Mouse (Mus musculus) colon, adult 2 months (tissue): Measurements from ENCODE around the gene Frmd7. TPM values are rescaled to one million over a fixed set of nuclear protein-coding genes. Genes with fewer than 3 reads are reported as not detected.

Source experiments
- polyA plus RNA-seq: library from polyadenylated mRNA; depleted of rRNA; stranded (reverse); fragments of >200 nt; gene quantifications from 2 replicates; pipeline ENCODE4 v1.2.3, GENCODE M21; 2012; rRNA removed

Frmd7 gene
- 0.20 TPM in 1 of 2 replicates, not detected in the other for polyA plus RNA-seq

GRCm38 (mm10) chrX:50942610-50943009 lies at the start of gene Frmd7:
TSS of gene Frmd7 (minus strand) at chrX:50942710.

Other genes with a start within 250 kb of the Frmd7 start
- gene Stk26, start 101.7 kb downstream of the Frmd7 start, polyA plus RNA-seq, result 3.1 and 4.0 TPM in 2 replicates
- 1.0 and 1.3 TPM in 2 replicates for gene Rap2c, start 75.3 kb upstream of the Frmd7 start, polyA plus RNA-seq